Mouse (Mus musculus) CH12.LX (cell line): ENCODE results near the gene Tmtc1. TPM values are rescaled to one million over a fixed set of nuclear protein-coding genes. Genes with fewer than 3 reads are reported as not detected.

Experiments
- DNase-seq: peaks from one replicate; pipeline ENCODE4 v3.0.0-alpha.2; 2013; ENCODE audit errors: extremely low read depth
- H3K27ac ChIP-seq: 2 replicates; pipeline ENCODE4 v1.5.1; 2012; ENCODE audit warnings: low read depth, mild to moderate bottlenecking, control low read depth, moderate library complexity; ENCODE audit not compliant: insufficient read depth
- H3K27me3 ChIP-seq: replicated peaks from 2 replicates; pipeline ENCODE3; 2012; ENCODE audit warnings: inconsistent platforms
- H3K36me3 ChIP-seq, 2 experiments: replicated peaks in 1 of 2; 2 replicates each; pipeline versions ENCODE3 to v1.6.1; 2012; ENCODE audit warnings: inconsistent platforms in 1 of 2, low read length in 1 of 2, mild to moderate bottlenecking in 1 of 2, mixed read lengths in 1 of 2, moderate library complexity in 1 of 2; ENCODE audit not compliant: control insufficient read depth in 1 of 2, insufficient read depth in 1 of 2
- H3K4me1 ChIP-seq, 2 experiments: 2 replicates each; pipeline ENCODE4 v1.6.1; 2012; ENCODE audit warnings: inconsistent platforms in 1 of 2, moderate library complexity in 1 of 2; ENCODE audit not compliant: insufficient read depth in 2 of 2, control insufficient read depth in 1 of 2
- H3K4me2 ChIP-seq: 2 replicates; pipeline ENCODE4 v1.6.1; 2012; ENCODE audit warnings: low read depth, mild to moderate bottlenecking, control low read depth; ENCODE audit not compliant: poor library complexity, insufficient read depth, severe bottlenecking
- H3K4me3 ChIP-seq, 3 experiments: fragments of 150-350 bp in 1 of 3; sonication (generic) in 1 of 3; replicated peaks in 1 of 3; 2 replicates each; pipeline versions ENCODE3 to v1.5.1; 2011 to 2012; ENCODE audit warnings: low read depth in 2 of 3, low read length in 2 of 3, mild to moderate bottlenecking in 2 of 3, moderate library complexity in 2 of 3, control low read depth in 1 of 3, improper control_type of control experiment in 1 of 3, inconsistent platforms in 1 of 3, mixed read lengths in 1 of 3; ENCODE audit not compliant: poor library complexity in 1 of 3
- H3K79me2 ChIP-seq: replicated peaks from 2 replicates; pipeline ENCODE4 v1.6.1; 2012; ENCODE audit warnings: mild to moderate bottlenecking, moderate library complexity; ENCODE audit not compliant: control insufficient read depth, poor library complexity, insufficient read depth, severe bottlenecking; ENCODE audit errors: extremely low read depth
- H3K9ac ChIP-seq: 2 replicates; pipeline ENCODE4 v1.6.1; 2012; ENCODE audit warnings: low read depth, mild to moderate bottlenecking, control low read depth, moderate library complexity; ENCODE audit not compliant: insufficient read depth
- H3K9me3 ChIP-seq: replicated peaks from 2 replicates; pipeline ENCODE3; 2012; ENCODE audit warnings: low read length, inconsistent platforms, mixed read lengths
- BHLHE40 ChIP-seq: IDR thresholded peaks from 2 replicates; pipeline ENCODE4 v1.6.1; 2011; ENCODE audit warnings: mild to moderate bottlenecking, low read depth, low read length, improper control_type of control experiment
- CHD1 ChIP-seq: IDR thresholded peaks from 2 replicates; pipeline ENCODE4 v1.6.1; 2012; ENCODE audit warnings: low read depth, low read length, improper control_type of control experiment, inconsistent platforms
- CTCF ChIP-seq, 2 experiments: IDR thresholded peaks in 1 of 2; conservative IDR thresholded peaks in 1 of 2; 2 replicates each; pipeline ENCODE4 v1.5.1; 2011 to 2012; ENCODE audit warnings: low read depth in 2 of 2, low read length in 2 of 2, improper control_type of control experiment in 1 of 2, inconsistent platforms in 1 of 2, mild to moderate bottlenecking in 1 of 2, moderate library complexity in 1 of 2
- EP300 ChIP-seq: IDR thresholded peaks from 2 replicates; pipeline ENCODE4 v1.6.1; 2011; ENCODE audit warnings: low read length, improper control_type of control experiment
- ETS1 ChIP-seq: conservative IDR thresholded peaks from 2 replicates; pipeline ENCODE4 v1.6.1; 2012; ENCODE audit warnings: low read depth, mild to moderate bottlenecking, inconsistent platforms, low read length, improper control_type of control experiment, moderate library complexity
- HCFC1 ChIP-seq: IDR thresholded peaks from 2 replicates; pipeline ENCODE4 v1.6.1; 2012; ENCODE audit warnings: low read depth, mild to moderate bottlenecking, inconsistent platforms, low read length, improper control_type of control experiment
- JUND ChIP-seq: conservative IDR thresholded peaks from 2 replicates; pipeline ENCODE4 v1.6.1; 2011; ENCODE audit warnings: low read depth, low read length, improper control_type of control experiment
- MAX ChIP-seq: IDR thresholded peaks from 2 replicates; pipeline ENCODE4 v1.6.1; 2011; ENCODE audit warnings: low read length, improper control_type of control experiment
- MAZ ChIP-seq: IDR thresholded peaks from 2 replicates; pipeline ENCODE4 v1.6.1; 2012; ENCODE audit warnings: low read depth, mild to moderate bottlenecking, inconsistent platforms, low read length, improper control_type of control experiment, moderate library complexity
- MXI1 ChIP-seq: IDR thresholded peaks from 2 replicates; pipeline ENCODE4 v1.6.1; 2011; ENCODE audit warnings: mild to moderate bottlenecking, low read depth, low read length, improper control_type of control experiment
- MYC ChIP-seq: IDR thresholded peaks from 2 replicates; pipeline ENCODE4 v1.6.1; 2011; ENCODE audit warnings: low read depth, mild to moderate bottlenecking, improper control_type of control experiment, low read length
- NRF1 ChIP-seq: IDR thresholded peaks from 2 replicates; pipeline ENCODE4 v1.6.1; 2014; ENCODE audit warnings: low read depth, mild to moderate bottlenecking, inconsistent platforms, low read length, improper control_type of control experiment, moderate library complexity
- RCOR1 ChIP-seq: conservative IDR thresholded peaks from 2 replicates; pipeline ENCODE4 v1.6.1; 2012; ENCODE audit warnings: low read depth, mild to moderate bottlenecking, inconsistent platforms, low read length, improper control_type of control experiment
- SMC3 ChIP-seq: IDR thresholded peaks from 2 replicates; pipeline ENCODE4 v1.6.1; 2011; ENCODE audit warnings: low read depth, low read length, improper control_type of control experiment
- TBP ChIP-seq: conservative IDR thresholded peaks from 2 replicates; pipeline ENCODE4 v1.6.1; 2011; ENCODE audit warnings: low read depth, low read length, improper control_type of control experiment
- TCF12 ChIP-seq: IDR thresholded peaks from 2 replicates; pipeline ENCODE4 v1.6.1; 2014; ENCODE audit warnings: low read depth, mild to moderate bottlenecking, inconsistent platforms, low read length, improper control_type of control experiment
- UBTF ChIP-seq: IDR thresholded peaks from 2 replicates; pipeline ENCODE4 v1.6.1; 2012; ENCODE audit warnings: low read depth, mild to moderate bottlenecking, inconsistent platforms, low read length, improper control_type of control experiment, moderate library complexity
- USF1 ChIP-seq: IDR thresholded peaks from 2 replicates; pipeline ENCODE4 v1.6.1; 2014; ENCODE audit warnings: low read depth, mild to moderate bottlenecking, inconsistent platforms, low read length, improper control_type of control experiment
- USF2 ChIP-seq: conservative IDR thresholded peaks from 2 replicates; pipeline ENCODE4 v1.6.1; 2011; ENCODE audit warnings: low read depth, low read length, improper control_type of control experiment
- ZMIZ1 ChIP-seq: IDR thresholded peaks from 2 replicates; pipeline ENCODE4 v1.6.1; 2012; ENCODE audit warnings: low read depth, mild to moderate bottlenecking, inconsistent platforms, low read length, improper control_type of control experiment
- ZNF384 ChIP-seq: IDR thresholded peaks from 2 replicates; pipeline ENCODE4 v1.6.1; 2012; ENCODE audit warnings: low read depth, low read length, improper control_type of control experiment, inconsistent platforms
- dilution Hi-C: fragments of 300-500 bp; cut with MboI; formaldehyde crosslinking; loops from 2 replicates; pipeline ENCODE4 v1.14.3; 2020; ENCODE audit warnings: low sequenced_read_pairs; ENCODE audit not compliant: extremely low pct_unique_long_range_greater_than_20kb, extremely low pct_ligation_motif_present
- in situ Hi-C: fragments of 300-500 bp; cut with MboI; formaldehyde crosslinking; loops from 3 replicates; pipeline ENCODE4 v1.14.3; 2019; ENCODE audit warnings: low sequenced_read_pairs, low pct_ligation_motif_present, low pct_unique_long_range_greater_than_20kb, mixed read lengths
- polyA plus RNA-seq: library from polyadenylated mRNA; unstranded; fragments of >175 nt; gene quantifications from 2 replicates; pipeline ENCODE4 v1.2.1, GENCODE M21; 2012; ENCODE audit warnings: low read depth; ENCODE audit not compliant: insufficient read length
- total RNA-seq, 2 experiments: library from RNA; depleted of rRNA; stranded (reverse); fragments of 300-350 nt in 1 of 2; fragments of >200 nt in 1 of 2; gene quantifications; 2 replicates each; pipeline ENCODE4 v1.2.3; 2012 to 2014

Tmtc1 gene
- total and polyA plus RNA-seq, 3 experiments, result 0.03 to 0.13 (median 0.04) TPM

- H3K9ac ChIP-seq, result no peak overlapping the region
- H3K27me3 ChIP-seq, result no peaks in the 10 kb centered on the region
- H3K4me3 ChIP-seq, result no peak overlapping the region
- no peaks in the 10 kb centered on the region for H3K9me3 ChIP-seq
- no peaks in the 10 kb centered on the region for H3K79me2 ChIP-seq
- no peak for DNase-seq
- H3K4me2 ChIP-seq, result no peak overlapping the region
- dilution Hi-C loops (no loop called here), in situ Hi-C loops (no loop called here)
- no peaks in the 10 kb centered on the region for H3K36me3 ChIP-seq
- H3K27ac ChIP-seq, result no peak overlapping the region
- TF ChIP-seq NRF1 (no peak), MAZ (no peak), ETS1 (no peak), USF1 (no peak), MAX (no peak), MXI1 (no peak), ZMIZ1 (no peak), TBP (no peak), TCF12 (no peak), ZNF384 (no peak), HCFC1 (no peak), CHD1 (no peak), USF2 (no peak), UBTF (no peak)
- peaks cover 0 to 12% of the 10 kb centered on the region in 2 experiments; a peak in 2 of 4 replicates for H3K4me1 ChIP-seq
Observed at GRCm38 (mm10) chr6:148296418-148296817, 147.8 kb downstream of the Tmtc1 start.

GRCm38 (mm10) chr6:148294506-148294905 lies 149.7 kb downstream of the Tmtc1 start:
- Histone ChIP-seq H3K9me3 (no peaks in the 10 kb centered on the region), H3K79me2 (no peaks in the 10 kb centered on the region), H3K36me3 (no peaks in the 10 kb centered on the region), H3K9ac (no peak overlapping the region), H3K4me1 (peaks cover 0 to 12% of the 10 kb centered on the region in 2 experiments; a peak in 2 of 4 replicates), H3K4me2 (no peak overlapping the region), H3K4me3 (no peak overlapping the region), H3K27me3 (no peaks in the 10 kb centered on the region), H3K27ac (no peak overlapping the region)
- dilution Hi-C loops (no loop called here), in situ Hi-C loops (no loop called here)
- no peak for DNase-seq
- TF ChIP-seq ZMIZ1 (no peak), CTCF (conservative IDR thresholded peaks at IDR 0.05 in 1 of 2, IDR thresholded peaks at IDR 0.05 in 1 of 2; ENCODE audit: low read depth in 2 of 2, low read length in 2 of 2) (no peak), MYC (no peak), JUND (no peak), SMC3 (no peak), BHLHE40 (no peak), EP300 (no peak), HCFC1 (no peak), RCOR1 (no peak)
